Mouse (Mus musculus): ENCODE measurements around the gene Hoxd8. TPM values are rescaled to one million over a fixed set of nuclear protein-coding genes. Genes with fewer than 3 reads are reported as not detected.

Hoxd8 gene
- total and polyA plus RNA-seq, 2 experiments from 2014 or later: 0.37 TPM; not detected in 1

- Histone ChIP-seq H3K4me2 (ENCODE audit: low read depth, low read length) (no peak overlapping the region), H3K9ac (replicated peaks; ENCODE audit: low read length) (no peak overlapping the region), H3K27ac (no peak overlapping the region), H3K4me1 (ENCODE audit: insufficient read depth, low read length) (no peaks in the 10 kb centered on the region), H3K36me3 (ENCODE audit: insufficient read depth, low read length) (no peaks in the 10 kb centered on the region), H3K27me3 (ENCODE audit: insufficient read depth, low read length) (peaks cover 88% of the 10 kb centered on the region), H3K9me3 (ENCODE audit: low read length) (peaks cover 3% of the 10 kb centered on the region; the same call in 1 of the 2 replicates), H3K4me3 (ENCODE audit: low read length) (no peak overlapping the region)
- DNase-seq (ENCODE audit: low spot score): no peak
- no peak for TF ChIP-seq CTCF (IDR thresholded peaks at IDR 0.05; ENCODE audit: low read depth)
- WGBS: 2% methylated on average over 27 of the region's 27 CpGs
- ATAC-seq: no peak
Observed at GRCm38 (mm10) chr2:74686988-74687697, 17.3 kb upstream of the Hoxd8 start.

GRCm38 (mm10) chr2:74687698-74688555 is 16.5 kb upstream of the Hoxd8 start:
- DNase-seq (ENCODE audit: low spot score): no peak
- no peak for TF ChIP-seq CTCF (IDR thresholded peaks at IDR 0.05; ENCODE audit: low read depth)
- WGBS: 1% methylated on average over 31 of the region's 31 CpGs
- no peak overlapping the region for H3K27ac ChIP-seq
- no peak overlapping the region for H3K9ac ChIP-seq (replicated peaks; ENCODE audit: low read length)
- H3K9me3 ChIP-seq (ENCODE audit: low read length): peaks cover 3% of the 10 kb centered on the region; the same call in 1 of the 2 replicates
- H3K4me2 ChIP-seq (ENCODE audit: low read depth, low read length): no peak overlapping the region
- H3K36me3 ChIP-seq (ENCODE audit: insufficient read depth, low read length): no peaks in the 10 kb centered on the region
- peaks cover 89% of the 10 kb centered on the region for H3K27me3 ChIP-seq (ENCODE audit: insufficient read depth, low read length)
- ATAC-seq: no peak
- no peaks in the 10 kb centered on the region for H3K4me1 ChIP-seq (ENCODE audit: insufficient read depth, low read length)
- H3K4me3 ChIP-seq (ENCODE audit: low read length): no peak overlapping the region

- DNase-seq (ENCODE audit: low spot score) (no peak), ATAC-seq (no peak)
- H3K9me3 ChIP-seq (ENCODE audit: low read length): peaks cover 3% of the 10 kb centered on the region; the same call in 1 of the 2 replicates
- no peak overlapping the region for H3K4me2 ChIP-seq (ENCODE audit: low read depth, low read length)
- H3K4me3 ChIP-seq (ENCODE audit: low read length): no peak overlapping the region
- TF ChIP-seq CTCF (IDR thresholded peaks at IDR 0.05; ENCODE audit: low read depth): no peak
- no peaks in the 10 kb centered on the region for H3K4me1 ChIP-seq (ENCODE audit: insufficient read depth, low read length)
- no peak overlapping the region for H3K9ac ChIP-seq (replicated peaks; ENCODE audit: low read length)
- H3K27ac ChIP-seq: no peak overlapping the region
- 5% methylated on average over 12 of the region's 12 CpGs for WGBS
- no peaks in the 10 kb centered on the region for H3K36me3 ChIP-seq (ENCODE audit: insufficient read depth, low read length)
- peaks cover 90% of the 10 kb centered on the region for H3K27me3 ChIP-seq (ENCODE audit: insufficient read depth, low read length)
Observed at GRCm38 (mm10) chr2:74688795-74689573, 15.4 kb upstream of the Hoxd8 start.

- no peak overlapping the region for H3K27ac ChIP-seq
- no peaks in the 10 kb centered on the region for H3K4me1 ChIP-seq (ENCODE audit: insufficient read depth, low read length)
- ATAC-seq (no peak), DNase-seq (ENCODE audit: low spot score) (no peak)
- H3K4me2 ChIP-seq (ENCODE audit: low read depth, low read length): no peak overlapping the region
- H3K9me3 ChIP-seq (ENCODE audit: low read length): peaks cover 3% of the 10 kb centered on the region; the same call in 1 of the 2 replicates
- H3K27me3 ChIP-seq (ENCODE audit: insufficient read depth, low read length): peaks cover 89% of the 10 kb centered on the region
- no peak overlapping the region for H3K9ac ChIP-seq (replicated peaks; ENCODE audit: low read length)
- TF ChIP-seq CTCF (IDR thresholded peaks at IDR 0.05; ENCODE audit: low read depth): no peak
- no peaks in the 10 kb centered on the region for H3K36me3 ChIP-seq (ENCODE audit: insufficient read depth, low read length)
- H3K4me3 ChIP-seq (ENCODE audit: low read length): no peak overlapping the region
- 1% methylated on average over 24 of the region's 24 CpGs for WGBS
Observed at GRCm38 (mm10) chr2:74689574-74690337, 14.7 kb upstream of the Hoxd8 start.

GRCm38 (mm10) chr2:74690338-74690716 is 14.1 kb upstream of the Hoxd8 start:
- no peak overlapping the region for H3K4me3 ChIP-seq (ENCODE audit: low read length)
- H3K27ac ChIP-seq: no peak overlapping the region
- H3K4me1 ChIP-seq (ENCODE audit: insufficient read depth, low read length): no peaks in the 10 kb centered on the region
- DNase-seq (ENCODE audit: low spot score): no peak
- H3K27me3 ChIP-seq (ENCODE audit: insufficient read depth, low read length): peaks cover 89% of the 10 kb centered on the region
- H3K36me3 ChIP-seq (ENCODE audit: insufficient read depth, low read length): no peaks in the 10 kb centered on the region
- H3K4me2 ChIP-seq (ENCODE audit: low read depth, low read length): no peak overlapping the region
- H3K9ac ChIP-seq (replicated peaks; ENCODE audit: low read length): no peak overlapping the region
- no peak for ATAC-seq
- WGBS: 8% methylated on average over 8 of the region's 8 CpGs
- TF ChIP-seq CTCF (IDR thresholded peaks at IDR 0.05; ENCODE audit: low read depth): no peak
- H3K9me3 ChIP-seq (ENCODE audit: low read length): peaks cover 3% of the 10 kb centered on the region; the same call in 1 of the 2 replicates

All from hindbrain, postnatal 0 days (tissue).